Mouse (Mus musculus) retina, embryonic 14.5 days (tissue): ENCODE data around the gene Zic4.
A peak's percentile ranks its signal among the peaks of the same experiment; 100 is the strongest.

Experiments
- DNase-seq: peaks from one replicate; pipeline ENCODE4 v3.0.0-alpha.2; 2015; ENCODE audit warnings: low spot score

Gene Zic4

DNA sequence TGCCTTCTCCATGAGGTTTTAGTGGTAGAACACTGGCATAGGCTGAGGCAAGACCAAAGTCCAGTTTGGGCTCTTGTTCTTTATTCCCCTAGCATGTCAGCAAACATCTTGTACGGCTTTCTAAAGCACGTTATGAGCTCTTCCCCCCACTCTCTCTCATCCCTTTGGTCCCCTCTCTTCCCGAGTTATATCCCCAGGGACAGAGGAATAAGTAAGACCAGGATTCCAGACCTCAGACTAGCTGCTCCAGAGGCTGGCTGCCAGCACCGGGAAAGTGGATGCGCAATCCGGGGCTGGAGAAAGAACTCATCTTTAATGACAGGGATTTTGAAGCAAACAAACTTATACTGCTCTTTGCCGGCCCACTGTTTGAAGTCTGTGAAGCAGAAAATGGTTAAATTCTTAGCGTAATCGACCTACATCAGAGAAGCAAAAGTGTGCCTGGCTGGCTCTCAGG is 18.3 kb downstream of the Zic4 start:
- DNase-seq, result no peak

DNA sequence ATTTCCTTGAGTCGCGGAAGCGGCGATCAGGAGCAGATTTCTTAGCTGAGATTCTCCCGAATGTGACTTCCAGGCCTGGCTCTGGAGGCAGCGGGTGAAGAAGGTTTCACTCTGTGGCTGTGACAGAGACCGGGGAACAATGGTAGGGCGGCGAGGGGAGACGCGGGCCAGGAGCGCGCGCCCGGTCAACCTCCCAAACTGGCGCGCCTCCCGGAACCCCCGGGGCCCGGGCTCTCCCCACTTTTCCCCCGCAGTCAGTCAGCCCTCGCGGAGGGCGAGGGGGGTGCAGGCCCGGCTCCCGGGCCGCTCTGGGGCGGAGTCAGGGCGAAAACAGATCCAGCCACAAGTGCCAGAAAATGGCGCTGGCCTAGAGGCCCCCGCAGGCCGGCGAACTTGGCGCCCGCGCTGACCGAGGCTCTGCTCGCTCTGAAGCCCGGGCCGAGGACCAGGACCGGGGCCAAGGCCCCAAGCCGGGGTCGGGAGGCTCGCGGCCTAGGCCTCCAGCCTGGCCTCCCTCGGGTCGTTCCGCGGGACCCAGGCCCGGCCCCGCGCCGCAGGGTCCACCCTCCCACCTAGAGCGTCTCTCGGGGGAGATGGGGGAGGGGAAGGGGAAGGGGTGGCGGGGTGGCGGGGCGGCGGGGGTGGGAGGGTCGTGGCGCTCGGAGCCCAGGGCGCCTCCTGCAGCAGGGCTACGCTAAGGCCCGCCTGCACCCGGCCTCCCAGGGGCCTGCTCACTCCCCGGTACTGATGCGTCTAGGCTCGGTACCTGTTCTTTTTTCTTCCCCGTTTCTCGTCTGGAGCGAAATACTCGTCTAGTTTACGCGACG is 19.3 kb downstream of the Zic4 start:
- DNase-seq, result peak; percentile 77

DNA sequence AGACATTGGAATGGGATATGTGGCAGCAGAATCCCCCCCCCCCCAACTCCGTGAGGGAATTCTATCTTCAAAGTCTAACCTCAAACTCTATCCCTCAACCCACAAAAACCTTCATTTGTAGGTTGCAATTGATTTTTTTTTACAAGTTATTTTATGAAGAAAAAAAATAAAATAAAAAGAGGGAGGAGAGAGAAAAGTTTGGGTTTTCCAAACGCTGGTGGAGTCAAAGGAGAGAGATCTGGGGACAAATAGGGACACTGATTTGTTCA is 19.8 kb downstream of the Zic4 start:
- no peak for DNase-seq

DNA sequence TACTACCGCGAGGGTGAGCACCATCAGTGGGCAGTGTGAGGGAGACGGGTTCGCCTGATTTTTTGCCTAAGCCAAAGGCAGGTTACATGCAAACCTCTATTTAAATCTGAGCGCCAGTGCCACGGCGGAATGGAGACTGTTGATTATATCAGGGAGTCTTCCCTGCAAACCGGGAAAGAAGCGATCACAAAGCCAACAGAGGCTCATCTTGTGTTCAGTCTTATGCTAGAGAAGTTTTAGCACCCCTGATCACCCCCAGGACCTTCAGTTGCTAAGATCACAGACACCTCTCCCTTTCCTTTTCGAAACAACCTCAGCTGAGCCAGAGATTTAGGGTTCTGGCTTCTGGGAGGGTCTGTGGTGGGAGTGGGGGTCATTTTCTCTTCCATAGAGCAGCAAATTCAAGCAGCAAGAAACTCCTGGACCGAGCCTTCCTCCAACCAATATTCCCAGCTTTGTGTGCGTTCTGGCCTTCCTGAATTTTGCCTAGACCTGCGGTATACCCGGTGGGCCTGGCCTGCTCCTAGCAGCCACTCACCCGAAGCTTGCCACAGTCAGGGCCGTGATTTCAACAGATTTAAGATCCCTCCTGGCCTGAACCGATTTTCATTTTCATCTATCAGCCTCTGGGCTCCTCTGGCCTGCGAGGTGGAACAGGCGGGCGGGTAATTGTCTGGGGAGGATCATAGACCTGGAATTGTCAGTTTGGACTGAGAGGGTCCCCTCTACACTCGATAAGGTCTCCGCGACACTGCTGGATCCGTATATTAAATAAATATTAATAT is 20.4 kb downstream of the Zic4 start:
- no peak for DNase-seq

DNA sequence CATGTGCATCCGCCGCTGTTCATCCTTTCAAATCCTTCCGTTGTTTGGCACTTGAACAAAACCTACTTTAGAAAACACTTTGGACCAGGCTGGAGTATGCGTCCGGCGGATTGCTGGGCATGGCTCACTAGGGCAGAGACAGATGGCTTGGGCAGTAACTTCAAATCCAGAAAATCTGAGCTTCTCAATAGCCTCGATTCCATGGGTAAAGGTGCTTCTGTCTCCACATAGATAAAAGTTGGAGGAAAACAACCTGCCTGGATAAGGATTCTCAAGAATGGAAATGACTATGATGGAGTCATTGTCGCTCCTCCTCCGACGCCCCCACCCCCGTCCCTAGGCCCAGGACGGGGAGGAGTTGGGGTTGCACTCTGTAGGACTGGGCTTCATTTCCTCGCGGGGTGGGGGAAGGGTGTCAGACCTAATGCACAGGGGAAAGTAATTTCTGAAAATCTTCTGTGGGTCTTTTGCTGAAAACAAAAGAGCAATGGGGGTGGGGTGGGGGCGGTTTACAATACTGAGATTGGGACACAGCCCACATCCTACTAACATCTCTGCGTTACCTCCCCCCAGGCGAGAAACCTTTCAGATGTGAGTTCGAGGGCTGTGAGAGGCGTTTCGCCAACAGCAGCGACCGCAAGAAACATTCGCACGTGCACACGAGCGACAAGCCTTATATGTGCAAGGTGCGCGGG is 21.4 kb downstream of the Zic4 start:
- no peak for DNase-seq

DNA sequence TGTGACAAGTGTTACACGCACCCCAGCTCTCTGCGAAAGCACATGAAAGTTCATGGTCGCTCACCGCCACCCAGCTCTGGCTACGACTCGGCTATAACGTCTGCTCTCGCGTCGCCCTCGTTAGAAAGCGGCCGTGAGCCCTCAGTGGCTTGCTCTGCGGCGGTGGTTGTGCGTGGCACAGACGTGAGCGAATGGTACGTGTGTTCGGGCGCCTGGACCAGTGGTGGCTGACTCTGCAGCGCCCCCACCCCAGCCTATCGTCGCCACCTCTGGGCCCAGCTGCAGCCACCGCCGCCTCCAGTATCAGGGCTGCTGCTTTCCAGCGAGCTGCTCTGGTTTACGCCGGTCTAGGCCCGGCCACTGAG is 21.9 kb downstream of the Zic4 start:
- peak; percentile 65 for DNase-seq

DNA sequence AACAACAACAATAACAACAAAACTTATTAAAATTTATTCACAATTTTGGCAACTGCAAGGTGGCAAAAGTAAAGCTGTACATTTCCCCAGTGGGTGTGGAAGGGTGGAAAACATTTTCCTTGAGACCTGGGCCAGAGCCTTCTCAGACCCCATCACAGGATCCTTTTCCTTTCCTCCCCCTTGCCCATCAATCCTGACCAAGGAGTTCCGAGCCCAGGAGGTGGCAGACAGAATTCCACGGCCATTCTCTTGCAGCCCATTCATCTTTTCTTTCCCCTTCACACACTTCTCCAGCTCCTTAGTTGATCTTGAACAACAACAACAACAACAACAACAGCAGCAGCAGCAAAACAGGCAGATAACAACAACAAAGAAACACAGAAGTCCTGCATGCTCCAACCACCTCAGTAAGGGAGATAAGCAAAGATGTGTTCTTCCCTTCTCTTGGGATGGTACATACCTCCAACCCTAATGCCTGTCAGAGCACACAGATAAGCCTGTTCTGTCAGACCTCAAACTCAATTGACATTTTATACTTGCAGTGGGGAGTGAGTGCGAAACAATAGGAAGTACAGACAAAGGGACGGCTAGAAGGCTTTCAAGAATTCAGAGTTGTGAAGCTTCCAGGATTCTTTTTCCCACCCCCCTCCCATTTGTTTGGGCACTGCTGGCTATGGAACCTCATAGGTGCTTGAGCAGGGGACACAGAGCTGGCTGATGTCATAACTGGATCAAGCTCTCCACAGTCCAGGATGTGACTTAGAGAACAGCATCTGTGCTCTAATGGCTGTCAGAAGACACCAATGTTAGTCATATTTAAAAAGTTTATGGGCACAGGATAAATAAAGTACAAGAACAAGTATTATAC is 22.7 kb downstream of the Zic4 start:
- no peak for DNase-seq

DNA sequence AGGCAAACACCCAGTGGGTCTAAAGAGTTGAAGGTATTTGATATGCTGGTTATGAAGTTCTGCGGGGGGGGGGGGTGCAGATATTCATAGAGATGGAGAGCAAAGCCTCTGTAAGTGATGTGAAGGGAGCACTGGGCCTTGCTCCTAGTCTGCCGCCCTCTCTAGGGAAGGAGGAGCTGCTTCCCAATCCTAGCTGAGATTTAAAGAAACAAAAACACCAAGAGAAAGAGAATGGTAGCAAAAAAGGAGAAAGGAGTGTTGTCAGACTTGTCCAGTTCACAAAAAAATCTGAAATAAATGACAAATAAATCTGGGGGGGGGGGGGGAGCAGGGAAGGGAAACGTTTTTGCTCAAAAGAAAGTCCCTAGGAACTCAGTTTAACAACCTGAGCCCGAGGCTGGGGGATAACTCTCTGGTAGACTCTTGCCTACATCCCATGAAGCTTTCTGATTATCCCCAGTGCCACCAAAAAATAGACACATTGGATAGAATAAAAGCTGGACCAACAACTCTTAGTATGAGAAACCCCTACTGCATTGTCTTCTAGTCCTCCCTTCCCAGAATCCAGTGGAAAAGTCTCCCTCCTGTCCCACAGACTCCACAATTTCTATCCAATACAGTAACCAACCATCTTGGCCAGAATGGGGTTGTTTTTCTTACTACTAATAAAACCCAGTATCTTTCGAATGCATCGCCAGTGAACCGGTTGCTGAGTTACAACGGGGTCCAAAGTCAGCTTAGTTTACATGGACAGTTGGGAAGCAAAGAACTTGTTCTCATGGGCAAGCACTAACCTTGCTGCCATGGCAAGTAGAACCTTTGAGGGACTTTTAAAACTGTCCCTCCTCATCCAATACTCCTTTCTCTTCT is 23.6 kb downstream of the Zic4 start:
- no peak for DNase-seq

DNA sequence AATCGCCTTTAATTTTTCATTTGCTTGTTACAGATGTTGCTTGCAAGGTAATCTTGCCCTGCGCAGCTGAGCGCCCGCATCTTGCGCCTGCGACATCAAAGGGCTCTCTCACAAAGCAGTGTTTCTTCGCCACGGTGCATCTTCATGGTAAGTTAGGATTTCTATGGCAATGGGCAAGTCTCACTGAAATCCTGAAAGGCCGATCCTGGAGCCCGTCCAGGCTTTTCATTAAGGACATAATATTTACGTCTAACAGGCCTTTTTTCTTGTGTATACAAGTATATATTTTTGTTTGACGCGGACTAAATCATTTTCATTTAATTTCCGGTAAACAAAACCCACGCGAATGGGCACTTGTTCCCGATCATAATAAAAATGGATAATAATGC is 24.3 kb downstream of the Zic4 start:
- DNase-seq, result no peak

DNA sequence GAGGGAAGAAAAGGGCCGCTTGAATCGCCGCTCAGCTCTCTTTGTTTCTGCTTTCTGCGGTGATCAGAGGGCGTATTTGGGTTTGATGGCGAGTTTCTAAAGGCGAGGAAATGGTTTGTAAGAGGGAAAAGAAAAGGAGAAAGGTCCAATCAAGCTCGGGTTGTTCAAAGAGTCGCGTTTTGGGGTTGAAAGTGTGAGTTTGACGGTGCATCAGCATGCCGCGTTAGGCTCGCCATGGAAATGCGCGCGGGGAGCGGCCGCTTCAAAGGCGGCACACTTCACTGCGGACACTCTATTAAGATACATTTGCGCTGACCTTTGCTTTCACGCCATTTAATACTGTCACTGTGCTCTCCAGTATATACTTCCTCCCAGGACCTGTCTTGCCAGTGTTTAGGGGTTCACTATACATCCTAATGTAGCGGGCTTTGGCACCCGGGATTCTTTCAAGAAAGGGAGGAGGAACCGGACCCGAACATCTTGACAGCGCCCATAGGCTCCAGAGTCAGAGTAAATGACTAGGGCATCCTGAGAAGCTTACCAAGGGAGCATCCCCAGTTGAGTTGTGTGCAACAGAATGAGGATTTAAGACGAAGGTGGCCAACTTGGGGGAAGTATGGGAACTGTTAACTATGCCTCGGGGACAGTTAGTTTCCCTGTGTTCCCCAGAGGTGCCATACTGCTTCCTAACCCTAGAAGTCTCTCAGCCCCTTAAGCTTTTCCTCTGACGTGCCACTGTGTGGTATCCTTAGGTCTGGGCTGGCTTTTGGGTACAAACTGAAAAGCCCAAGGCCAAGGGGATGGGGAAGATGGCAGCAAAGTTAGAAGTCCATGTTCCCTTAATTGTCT is 24.9 kb downstream of the Zic4 start:
- no peak for DNase-seq

DNA sequence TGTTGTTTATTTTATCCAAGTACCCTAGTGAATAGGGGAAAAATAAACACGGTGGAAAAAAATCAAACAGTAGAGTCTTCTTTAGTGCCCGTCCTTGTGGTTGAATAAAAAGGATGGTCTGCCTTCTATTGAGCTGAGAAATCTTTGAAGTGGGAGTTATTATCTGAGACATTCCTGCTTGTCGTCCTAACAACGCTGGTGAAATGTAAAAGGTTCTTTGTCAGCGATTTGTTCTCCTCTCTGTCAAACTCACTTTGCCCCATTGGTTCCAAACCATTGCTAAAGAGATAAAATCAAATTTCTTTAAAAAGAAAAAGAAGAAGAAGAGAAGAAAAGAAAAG is 25.5 kb downstream of the Zic4 start:
- DNase-seq, result no peak

DNA sequence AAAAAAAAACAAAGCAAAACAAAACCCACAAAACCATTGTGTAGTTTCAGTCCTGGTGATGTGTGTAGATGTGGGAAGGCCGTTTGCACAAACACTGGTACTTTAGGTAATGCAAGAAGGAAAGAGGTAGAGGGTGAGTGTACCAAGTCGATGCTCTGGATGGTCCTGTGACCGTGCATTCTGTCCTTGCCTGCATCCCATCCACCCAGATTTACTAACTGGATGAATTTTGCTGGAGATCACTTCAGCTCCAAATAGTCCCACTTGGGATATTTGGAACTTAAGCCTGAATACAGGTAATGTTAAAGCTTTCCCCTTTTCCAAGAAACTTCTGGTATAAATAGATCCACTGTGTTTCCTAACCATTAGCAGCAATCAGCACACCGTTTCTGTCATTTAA is 26.0 kb downstream of the Zic4 start:
- DNase-seq, result no peak

DNA sequence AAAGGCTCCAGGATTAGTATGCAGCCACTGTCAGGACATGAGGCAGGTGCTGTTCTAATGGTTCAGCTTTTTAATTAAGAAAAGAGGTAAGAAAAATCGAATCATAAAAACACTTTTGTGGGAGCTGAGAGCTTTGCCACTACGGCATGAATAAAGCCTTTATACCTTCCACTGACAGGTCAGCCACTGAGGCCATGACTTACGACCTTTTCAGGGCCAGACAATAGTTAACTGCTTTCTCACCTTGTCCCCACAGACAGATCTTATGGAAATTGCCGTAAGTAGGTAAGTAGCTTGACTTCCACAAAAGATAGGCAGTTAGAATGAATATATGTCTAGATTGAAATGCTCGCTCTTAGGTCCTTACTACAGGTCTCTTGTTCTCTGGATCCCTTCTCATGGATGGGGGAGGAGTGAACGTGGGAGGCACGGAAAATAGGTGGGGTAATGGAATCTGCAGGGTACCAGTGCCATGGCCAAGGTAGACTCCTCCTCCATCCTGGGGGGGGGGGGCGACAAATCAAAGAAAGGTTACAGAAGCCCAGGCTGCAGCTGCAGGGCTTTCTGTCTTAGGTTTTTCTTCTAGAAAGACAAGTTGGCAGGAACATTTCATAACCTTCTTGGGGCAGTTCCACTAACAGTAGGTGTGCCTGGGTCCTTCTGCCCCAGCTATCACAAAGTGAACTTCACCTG is 31.3 kb downstream of the Zic4 start:
- DNase-seq, result no peak

DNA sequence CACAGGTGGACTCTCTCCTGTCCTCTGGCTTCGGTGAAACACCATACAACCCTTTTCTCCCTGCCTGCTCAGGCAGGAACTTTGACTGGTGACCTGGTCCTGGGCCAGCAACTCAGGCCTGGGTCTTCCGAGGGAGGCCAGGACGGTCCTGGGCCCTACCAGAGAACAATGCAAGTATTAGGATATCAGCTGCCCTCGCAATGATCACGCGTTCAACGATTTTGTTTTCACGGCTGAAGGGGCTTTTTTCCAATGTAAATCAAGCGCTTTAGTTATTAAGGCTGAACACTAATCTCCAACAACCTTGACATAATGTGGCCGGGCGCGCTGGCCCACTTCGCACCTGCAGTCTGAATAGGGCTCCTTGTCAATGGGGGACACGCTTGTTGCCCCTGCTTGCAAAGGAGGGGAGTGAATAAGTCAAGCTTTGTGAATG is 32.0 kb downstream of the Zic4 start:
- DNase-seq, result no peak

DNA sequence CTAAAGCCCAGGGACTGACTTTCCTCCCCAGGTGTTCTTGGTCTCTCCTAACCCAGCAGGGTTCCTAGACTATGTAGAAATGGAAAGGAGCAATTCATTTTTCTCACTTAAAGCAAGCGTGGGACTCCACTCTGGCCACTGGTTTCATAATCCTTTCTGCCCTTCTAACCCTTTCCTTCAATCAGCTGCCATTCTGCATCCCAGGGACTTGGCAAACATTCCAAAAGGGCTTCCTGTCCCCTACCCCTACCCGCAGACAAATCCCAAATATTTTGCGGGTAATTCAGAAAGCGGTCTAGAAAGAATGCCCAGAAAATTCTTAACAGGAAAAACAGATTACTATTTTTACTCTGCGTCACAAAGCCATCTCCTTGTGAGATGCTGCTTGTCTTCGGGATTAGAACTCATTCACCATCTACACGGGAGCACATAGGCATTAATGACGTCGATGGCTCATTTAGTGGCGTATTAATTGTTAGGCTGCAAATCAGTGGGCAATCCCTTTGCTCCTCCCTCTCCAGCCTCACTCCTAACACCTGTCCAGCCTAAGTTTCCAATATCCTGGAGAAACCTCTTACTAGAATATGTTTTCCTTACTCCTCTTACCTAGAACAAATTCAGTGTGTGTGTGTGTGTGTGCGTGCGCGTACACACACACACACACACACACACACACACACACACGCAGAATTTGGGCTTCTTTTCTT is 33.0 kb downstream of the Zic4 start:
- DNase-seq, result no peak

DNA sequence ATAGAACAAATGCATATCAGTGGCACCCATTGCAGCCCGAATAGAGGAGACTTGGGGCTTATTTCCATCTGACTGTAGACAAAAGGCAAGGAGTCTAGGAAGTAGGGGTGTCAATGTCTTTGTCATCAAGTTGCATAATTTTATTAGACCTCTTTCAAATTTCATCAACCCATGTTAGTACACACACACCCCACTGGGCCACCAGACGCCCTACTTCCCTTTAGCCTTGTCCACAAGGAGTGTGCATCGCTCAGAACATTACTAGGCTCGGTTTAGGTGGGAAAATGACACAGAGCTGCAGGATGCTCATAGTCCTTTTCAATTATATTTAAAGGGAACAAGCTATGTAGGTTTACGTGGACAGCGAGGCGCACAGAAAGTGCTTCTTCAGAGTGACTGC is 37.8 kb downstream of the Zic4 start:
- DNase-seq, result no peak

DNA sequence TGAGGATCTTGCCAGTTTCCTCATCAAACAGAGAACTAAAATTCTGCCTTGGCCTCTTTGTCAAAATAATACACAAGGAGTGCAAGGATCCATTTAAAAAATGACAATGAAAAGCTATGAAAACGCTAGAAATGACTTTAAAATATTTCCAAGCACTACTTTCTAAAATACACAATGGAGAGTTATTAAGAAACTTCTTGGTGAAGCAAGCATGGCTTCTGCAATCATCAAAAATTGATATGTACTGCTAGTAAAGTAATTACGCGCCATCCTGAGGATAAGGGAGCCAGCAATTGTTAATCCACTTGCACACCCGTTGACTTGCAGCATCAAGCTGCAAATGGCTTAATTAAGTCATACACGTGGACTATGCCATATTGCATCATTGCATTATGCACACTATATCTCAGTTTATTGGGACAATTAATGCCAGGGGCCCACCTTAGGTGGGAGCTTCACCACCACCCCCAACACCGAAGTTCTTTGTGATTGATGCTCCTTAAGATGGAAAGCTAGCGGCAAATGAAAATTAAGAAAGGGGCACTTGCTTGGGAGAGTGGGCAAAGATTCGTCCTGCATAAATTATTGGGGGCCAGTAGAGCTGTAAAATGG is 38.4 kb downstream of the Zic4 start:
- DNase-seq, result no peak

DNA sequence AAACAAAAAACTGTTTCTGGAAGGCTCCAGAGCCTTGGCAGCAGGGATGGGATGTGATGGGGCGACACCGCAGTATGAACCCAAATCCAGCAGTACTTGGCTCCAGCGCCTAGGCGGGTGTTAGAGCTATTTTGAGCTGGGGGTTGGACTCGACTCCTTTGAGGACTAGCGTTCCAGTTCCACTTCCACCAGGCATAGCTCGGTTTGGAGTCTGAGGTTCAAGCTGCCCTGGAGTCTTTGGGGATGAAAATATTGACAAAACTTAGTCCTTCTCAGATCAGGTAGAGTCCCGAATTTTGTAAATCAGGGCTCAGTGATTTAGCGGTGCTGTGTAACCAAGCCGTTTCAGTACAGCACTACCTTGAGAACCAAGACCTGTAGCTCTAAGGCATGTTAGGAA is 39.3 kb downstream of the Zic4 start:
- DNase-seq, result no peak

DNA sequence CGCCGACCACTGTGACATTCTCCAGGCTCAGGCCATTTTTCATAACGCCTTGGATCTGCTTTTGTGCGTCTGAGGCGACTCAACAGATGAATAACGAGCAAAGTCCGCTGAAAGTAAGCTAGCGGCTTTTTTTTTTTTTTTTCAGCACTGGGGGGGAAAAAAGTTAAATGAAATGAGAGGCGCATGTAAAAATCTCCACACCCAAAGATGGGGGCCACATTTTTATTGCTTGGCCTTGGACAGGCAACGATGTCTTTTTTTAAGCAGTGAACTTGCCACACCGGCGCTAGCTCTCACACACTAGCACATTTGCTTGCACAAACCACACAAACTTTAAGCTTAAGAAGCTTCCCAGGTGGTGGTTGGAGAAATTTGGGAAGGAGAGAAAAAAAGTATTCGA is 42.0 kb downstream of the Zic4 start:
- DNase-seq, result peak; percentile 36
